In genomic region chr2:117444671-117445070, GRCm38 (mm10) we compare ENCODE assay signal across 9 mouse cellular contexts.
DNase-seq lines count a peak whose midpoint lies in the region; ATAC-seq and TF ChIP-seq lines count a peak whose summit lies in the region.
"Had no signal": no experiment of that assay in that cellular context is flagged by ENCODE, and none has a peak within 500 bp of the region (broad histone marks: within the 10 kb centered on the region; RNA-seq: fewer than 3 reads in every experiment).

No protein-coding gene starts in this region.

- no peaks in the 10 kb centered on the region for H3K27me3 ChIP-seq in small intestine, adult 2 months (ENCODE audit: control insufficient read depth, insufficient read depth, low read length)
- H3K27me3 ChIP-seq: heart, embryonic 13.5 days had no signal

- H3K36me3 ChIP-seq in small intestine, adult 2 months (ENCODE audit: control insufficient read depth, insufficient read depth, low read length), result no peaks in the 10 kb centered on the region
- H3K36me3 ChIP-seq: heart, embryonic 13.5 days had no signal

- H3K4me1 ChIP-seq in small intestine, adult 2 months (ENCODE audit: control insufficient read depth, insufficient read depth, insufficient read length, low read length), result no peaks in the 10 kb centered on the region

- TF ChIP-seq POLR2A in small intestine, adult 2 months (IDR thresholded peaks at IDR 0.05; ENCODE audit: low read depth, low read length), result no peak

- no peak overlapping the region for H3K27ac ChIP-seq in layer of hippocampus, adult 2 months
- no peak overlapping the region for H3K27ac ChIP-seq in small intestine, adult 2 months (ENCODE audit: insufficient read depth, low read depth, low read length)
- H3K27ac ChIP-seq: heart, embryonic 13.5 days had no signal

- no peak overlapping the region for H3K4me3 ChIP-seq in layer of hippocampus, adult 2 months
- no peak overlapping the region for H3K4me3 ChIP-seq in small intestine, adult 2 months (ENCODE audit: low read depth, low read length)
- H3K4me3 ChIP-seq: heart, embryonic 13.5 days had no signal

- ATAC-seq in activated CD4-positive, CD25-positive, alpha-beta regulatory T cell, adult 4 months, result peak; percentile 16

- peak; percentile 71 for TF ChIP-seq CTCF in layer of hippocampus, adult 2 months (conservative IDR thresholded peaks at IDR 0.05)
- peak; percentile 48; the same call in 1 of the 2 replicates for TF ChIP-seq CTCF in small intestine, adult 2 months (IDR thresholded peaks at IDR 0.05; ENCODE audit: extremely low read depth, insufficient read length, insufficient replicate concordance, low read depth, low read length)

- peak; percentile 15 to 33 for DNase-seq in adrenal gland, adult 18-20 months (ENCODE audit: low spot score in 2 of 2)
- no peak for DNase-seq in adrenal gland, postnatal 4 days (ENCODE audit: low spot score in 2 of 2)
- DNase-seq in layer of hippocampus, adult 2 months (ENCODE audit: low spot score in 2 of 2), result no peak
- no peak for DNase-seq in layer of hippocampus, adult 18-20 months (ENCODE audit: low spot score in 2 of 2)
- DNase-seq in kidney, postnatal 14 days, result peak; percentile 27
- DNase-seq in frontal cortex, postnatal 10 days (ENCODE audit: low spot score in 2 of 2), result no peak

- 28% methylated on average over 5 of the region's 5 CpGs for WGBS in small intestine, adult 2 months

Comparison
In these comparisons a context has a peak if more than half of its experiments do, and no peak if none do; other contexts are left out.
1. DNase-seq: peak in adrenal gland, adult 18-20 months (2 of 2) and kidney, postnatal 14 days (single experiment); none in adrenal gland, postnatal 4 days (0 of 2), layer of hippocampus, adult 2 months (0 of 2), layer of hippocampus, adult 18-20 months (0 of 2) and frontal cortex, postnatal 10 days (0 of 2).